Mouse (Mus musculus): ENCODE results near the gene Cnnm2.

DNA sequence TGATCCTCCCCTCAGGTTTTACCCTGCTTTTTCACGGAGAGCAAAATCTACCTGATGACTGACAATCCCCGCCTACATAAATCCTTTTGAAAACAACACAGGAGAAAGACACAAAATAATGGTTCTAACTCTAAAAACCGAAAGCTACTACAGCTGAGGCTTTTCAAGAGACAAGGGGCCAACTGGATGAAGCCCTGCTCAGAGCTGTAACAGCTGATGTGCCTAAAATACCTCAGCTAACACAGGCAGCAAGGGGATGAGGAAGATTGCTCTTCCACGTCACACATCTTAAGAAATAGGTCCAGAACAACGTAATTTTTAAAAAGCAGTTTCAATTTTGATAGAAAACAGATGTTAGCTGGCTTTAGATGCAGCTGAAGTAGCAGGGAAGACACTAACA lies 165.6 kb downstream of the Cnnm2 start:
- TF ChIP-seq CTCF (IDR thresholded peaks at IDR 0.05; ENCODE audit: low read depth, low read length) = no peak
- TF ChIP-seq POLR2A (IDR thresholded peaks at IDR 0.05; ENCODE audit: extremely low read depth, insufficient read depth, low read length) = no peak
